Mouse (Mus musculus): ENCODE results near the gene Spns1. TPM values are rescaled to one million over a fixed set of nuclear protein-coding genes. Genes with fewer than 3 reads are reported as not detected.
A peak's percentile ranks its signal among the peaks of the same experiment; 100 is the strongest.

Spns1 gene
- total RNA-seq (2012; rRNA removed), result 38.4 and 42.6 TPM in 2 replicates
- total RNA-seq (2014; rRNA removed), result 36.4 and 45.3 TPM in 2 replicates
- 37.8 and 61.7 TPM in 2 replicates for polyA plus RNA-seq (2012; ENCODE audit: insufficient read length, low read depth)

- H3K36me3 ChIP-seq (replicated peaks in 1 of 2; ENCODE audit: control insufficient read depth in 1 of 2, insufficient read depth in 1 of 2, low read length in 1 of 2), result peaks cover 25 to 31% of the 10 kb centered on the region in 2 experiments
- H3K27ac ChIP-seq (ENCODE audit: insufficient read depth, low read depth), result peak within 1 kb of the TSS; percentile 39; the same call in 1 of the 2 replicates
- H3K4me1 ChIP-seq (ENCODE audit: control insufficient read depth in 1 of 2, insufficient read depth in 2 of 2), result peaks cover 14 to 32% of the 10 kb centered on the region in 2 experiments
- peak within 1 kb of the TSS; percentile 84 for H3K9ac ChIP-seq (ENCODE audit: insufficient read depth, low read depth)
- H3K9me3 ChIP-seq (replicated peaks; ENCODE audit: low read length), result no peaks in the 10 kb centered on the region
- dilution Hi-C loops (cut with MboI; ENCODE audit: extremely low pct_ligation_motif_present, extremely low pct_unique_long_range_greater_than_20kb, low sequenced_read_pairs), result no loop called here
- in situ Hi-C loops (cut with MboI; ENCODE audit: low pct_ligation_motif_present, low pct_unique_long_range_greater_than_20kb, low sequenced_read_pairs), result no loop called here
- H3K27me3 ChIP-seq (replicated peaks), result no peaks in the 10 kb centered on the region
- peak; percentile 98 for DNase-seq (ENCODE audit: extremely low read depth)
- H3K4me2 ChIP-seq (ENCODE audit: insufficient read depth, low read depth, poor library complexity, severe bottlenecking), result peak within 1 kb of the TSS; percentile 94
- H3K4me3 ChIP-seq (replicated peaks in 1 of 3; ENCODE audit: low read depth in 2 of 3, low read length in 2 of 3, poor library complexity in 1 of 3), result peak within 1 kb of the TSS; percentile 93 to 100 (median 98)
- H3K79me2 ChIP-seq (replicated peaks; ENCODE audit: control insufficient read depth, extremely low read depth, insufficient read depth, poor library complexity, severe bottlenecking), result peaks cover 8% of the 10 kb centered on the region; the same call in 1 of the 2 replicates
- TF ChIP-seq ETS1 (conservative IDR thresholded peaks at IDR 0.05; ENCODE audit: low read depth, low read length), result peak; percentile 54
- TF ChIP-seq ELF1 (IDR thresholded peaks at IDR 0.05; ENCODE audit: low read depth, low read length), result peak; percentile 84
- no peak for TF ChIP-seq CHD1 (IDR thresholded peaks at IDR 0.05; ENCODE audit: low read depth, low read length)
- TF ChIP-seq NELFE (IDR thresholded peaks at IDR 0.05; ENCODE audit: low read depth, low read length), result peak; percentile 69
- peak; percentile 73; the same call in 1 of the 2 replicates for TF ChIP-seq KAT2A (IDR thresholded peaks at IDR 0.05; ENCODE audit: insufficient replicate concordance, low read length)
- TF ChIP-seq POLR2A (IDR thresholded peaks at IDR 0.05; ENCODE audit: low read depth, low read length), result peak; percentile 80
- TF ChIP-seq EP300 (IDR thresholded peaks at IDR 0.05; ENCODE audit: low read length), result no peak
- TF ChIP-seq NRF1 (IDR thresholded peaks at IDR 0.05; ENCODE audit: low read depth, low read length), result peak; percentile 68
- peak; percentile 99 for TF ChIP-seq MAX (IDR thresholded peaks at IDR 0.05; ENCODE audit: low read length)
- TF ChIP-seq USF2 (conservative IDR thresholded peaks at IDR 0.05; ENCODE audit: low read depth, low read length), result peak; percentile 99
- TF ChIP-seq E2F4 (IDR thresholded peaks at IDR 0.05; ENCODE audit: insufficient replicate concordance, low read depth, low read length), result no peak
- no peak for TF ChIP-seq ZKSCAN1 (IDR thresholded peaks at IDR 0.05; ENCODE audit: borderline replicate concordance, low read depth, low read length)
- TF ChIP-seq JUND (conservative IDR thresholded peaks at IDR 0.05; ENCODE audit: low read depth, low read length), result peak; percentile 16; the same call in 1 of the 2 replicates
- no peak for TF ChIP-seq UBTF (IDR thresholded peaks at IDR 0.05; ENCODE audit: low read depth, low read length)
- peak; percentile 83 for TF ChIP-seq TBP (conservative IDR thresholded peaks at IDR 0.05; ENCODE audit: low read depth, low read length)
- TF ChIP-seq BHLHE40 (IDR thresholded peaks at IDR 0.05; ENCODE audit: low read depth, low read length), result peak; percentile 94
- TF ChIP-seq RCOR1 (conservative IDR thresholded peaks at IDR 0.05; ENCODE audit: low read depth, low read length), result peak; percentile 65; the same call in 1 of the 2 replicates
- peak; percentile 48; the same call in 1 of the 2 replicates for TF ChIP-seq CHD2 (IDR thresholded peaks at IDR 0.05; ENCODE audit: low read length)
- peak; percentile 73; the same call in 1 of the 2 replicates for TF ChIP-seq MEF2A (IDR thresholded peaks at IDR 0.05; ENCODE audit: borderline replicate concordance, low read depth, low read length)
- 0 out of 2 replicates have a peak, but pooled peaks have one; percentile 50 for TF ChIP-seq ZMIZ1 (IDR thresholded peaks at IDR 0.05; ENCODE audit: low read depth, low read length)
- TF ChIP-seq MAFK (IDR thresholded peaks at IDR 0.05; ENCODE audit: insufficient replicate concordance, low read length), result no peak
- peak; percentile 67; the same call in 1 of the 2 replicates for TF ChIP-seq POLR2AphosphoS2 (IDR thresholded peaks at IDR 0.05; ENCODE audit: low read depth, low read length)
- no peak for TF ChIP-seq JUN (IDR thresholded peaks at IDR 0.05; ENCODE audit: insufficient read depth, low read depth, low read length)
- TF ChIP-seq MXI1 (IDR thresholded peaks at IDR 0.05; ENCODE audit: low read depth, low read length), result peak; percentile 95
- no peak for TF ChIP-seq PAX5 (IDR thresholded peaks at IDR 0.05; ENCODE audit: low read length)
- no peak for TF ChIP-seq ZNF384 (IDR thresholded peaks at IDR 0.05; ENCODE audit: low read depth, low read length)
- TF ChIP-seq SMC3 (IDR thresholded peaks at IDR 0.05; ENCODE audit: low read depth, low read length), result peak; percentile 99
- peak; percentile 77; the same call in 1 of the 2 replicates for TF ChIP-seq ZC3H11A (IDR thresholded peaks at IDR 0.05; ENCODE audit: low read depth, low read length)
- TF ChIP-seq GABPA (IDR thresholded peaks at IDR 0.05; ENCODE audit: insufficient replicate concordance, low read depth, low read length), result no peak; the same call in 1 of the 2 replicates
- peak; percentile 100 for TF ChIP-seq USF1 (IDR thresholded peaks at IDR 0.05; ENCODE audit: low read depth, low read length)
- peak; percentile 90 for TF ChIP-seq TCF12 (IDR thresholded peaks at IDR 0.05; ENCODE audit: low read depth, low read length)
- peak; percentile 77; the same call in 1 of the 2 replicates for TF ChIP-seq MYC (IDR thresholded peaks at IDR 0.05; ENCODE audit: low read depth, low read length)
- TF ChIP-seq MAZ (IDR thresholded peaks at IDR 0.05; ENCODE audit: low read depth, low read length), result 0 out of 2 replicates have a peak, but pooled peaks have one; percentile 40
- peak; percentile 42 to 97; a peak in 3 of 4 replicates for TF ChIP-seq CTCF (conservative IDR thresholded peaks at IDR 0.05 in 1 of 2, IDR thresholded peaks at IDR 0.05 in 1 of 2; ENCODE audit: low read depth in 2 of 2, low read length in 2 of 2)
- TF ChIP-seq RAD21 (IDR thresholded peaks at IDR 0.05; ENCODE audit: low read depth, low read length), result peak; percentile 89
- TF ChIP-seq HCFC1 (IDR thresholded peaks at IDR 0.05; ENCODE audit: low read depth, low read length), result peak; percentile 90
- peak; percentile 99 for TF ChIP-seq SIN3A (IDR thresholded peaks at IDR 0.05; ENCODE audit: low read length)
These were observed at the start of gene Spns1 for GRCm38 (mm10) chr7:126377278-126378158. Gene Spns1, minus strand, starts transcription at chr7:126377450.
